Mouse (Mus musculus) layer of hippocampus, postnatal 25 days (tissue): ENCODE data around the gene Ccni. TPM values are rescaled to one million over a fixed set of nuclear protein-coding genes. Genes with fewer than 3 reads are reported as not detected.
A peak's percentile ranks its signal among the peaks of the same experiment; 100 is the strongest.

ENCODE experiments used
- DNase-seq, 2 experiments: peaks; one replicate each; pipeline ENCODE4 v3.0.0; 2022; ENCODE audit warnings: mixed read lengths in 2 of 2, low spot score in 1 of 2; ENCODE audit errors: extremely low spot score in 1 of 2
- total RNA-seq, 2 experiments: library from RNA; stranded (reverse); gene quantifications; 2 replicates each; pipeline ENCODE4 v1.2.3; 2021

The Ccni gene
- total RNA-seq, 2 experiments from 2014 or later: 271 to 283 TPM

DNA sequence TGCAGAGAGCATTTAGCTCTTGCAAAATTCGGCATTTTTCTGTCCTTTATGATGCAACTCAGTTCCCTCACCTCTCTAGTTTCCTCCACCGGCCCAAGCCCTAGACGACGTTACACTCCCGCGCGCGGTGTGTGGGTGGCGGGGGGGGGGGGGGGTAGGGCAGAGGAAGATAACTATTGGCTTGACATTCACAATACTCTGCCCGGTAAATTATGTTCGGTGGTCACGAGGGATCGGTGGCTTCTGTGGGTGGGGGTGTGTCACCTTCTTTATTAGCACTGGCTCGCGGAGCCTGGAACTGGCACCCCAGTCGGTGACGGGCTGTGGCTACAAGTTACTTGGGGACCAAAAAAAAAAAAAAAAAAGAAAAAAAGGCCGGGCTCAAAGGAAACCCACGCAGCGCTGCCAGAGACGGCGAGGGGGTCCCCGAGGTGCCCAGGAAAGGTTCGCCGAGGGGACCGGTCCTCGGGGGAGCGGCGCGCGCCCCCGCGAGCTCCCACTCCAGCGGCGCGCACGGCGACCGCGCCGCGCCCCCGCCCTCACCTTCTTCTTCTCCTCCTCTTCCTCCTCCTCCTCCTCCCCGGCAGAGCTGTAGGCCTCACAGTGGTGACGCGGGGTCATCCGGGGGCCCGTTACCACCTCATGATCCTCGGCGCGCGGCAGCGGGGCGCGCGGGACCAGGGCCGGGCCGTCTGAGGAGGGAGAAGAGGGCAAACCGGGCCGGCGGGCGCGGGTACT is 755 bp downstream of the Ccni start:
- DNase-seq: peak; percentile 34 to 49

DNA sequence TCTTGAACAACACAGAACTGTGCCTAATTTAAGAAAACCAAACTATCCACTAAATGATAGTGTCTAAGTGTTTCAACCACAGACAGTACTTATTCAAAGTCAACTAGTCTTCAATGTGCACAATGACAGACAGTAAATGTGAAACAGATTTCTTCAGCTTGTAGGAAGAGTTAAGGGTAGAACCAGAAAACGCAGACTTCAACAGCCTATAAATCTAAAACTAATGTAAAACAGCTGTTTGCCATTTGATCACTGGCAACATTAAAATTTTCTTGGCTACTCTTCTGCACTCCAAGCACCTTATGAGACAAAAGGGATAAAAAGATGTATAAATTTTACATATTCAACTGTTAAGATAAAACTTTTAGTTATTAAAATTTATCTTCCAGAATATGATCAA is 5.1 kb downstream of the Ccni start:
- DNase-seq: no peak

DNA sequence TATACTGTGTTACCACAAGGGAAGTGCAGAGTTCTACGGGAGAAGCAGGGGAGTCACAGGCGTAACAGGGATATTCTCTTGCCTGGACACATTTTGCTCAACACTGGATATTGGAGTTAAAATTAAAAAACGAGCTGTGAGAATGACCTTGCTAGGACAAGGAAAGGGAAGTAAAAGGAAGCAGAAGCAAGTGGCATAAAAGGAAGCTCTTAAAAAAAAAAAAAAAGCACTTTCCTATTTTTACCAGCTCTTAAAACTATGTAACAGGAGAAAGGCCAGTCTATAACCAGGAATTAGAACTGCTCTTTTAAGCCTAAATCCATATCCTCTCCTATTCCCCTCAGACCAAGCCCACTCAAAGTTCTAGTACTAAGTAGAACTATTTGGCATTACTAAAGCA is 8.1 kb downstream of the Ccni start:
- no peak for DNase-seq

DNA sequence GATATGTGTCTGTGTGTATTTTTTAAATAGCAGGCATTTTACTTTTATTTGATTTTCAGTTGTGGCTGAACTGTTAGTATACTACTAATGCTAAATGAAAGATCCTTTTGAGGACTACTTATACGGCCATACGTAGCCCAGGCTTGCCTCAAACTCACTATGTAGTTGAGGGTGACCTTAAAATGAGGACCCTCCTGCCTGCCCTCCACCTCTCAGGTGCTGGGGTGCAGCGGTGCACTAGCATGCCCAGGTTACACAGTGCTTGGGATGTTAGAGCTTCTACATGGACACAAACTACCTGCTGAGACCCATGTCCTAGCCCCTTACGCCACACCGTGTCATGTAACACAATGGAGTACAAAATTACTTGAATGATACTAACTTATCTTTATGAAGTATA is 15.9 kb downstream of the Ccni start:
- DNase-seq: no peak

DNA sequence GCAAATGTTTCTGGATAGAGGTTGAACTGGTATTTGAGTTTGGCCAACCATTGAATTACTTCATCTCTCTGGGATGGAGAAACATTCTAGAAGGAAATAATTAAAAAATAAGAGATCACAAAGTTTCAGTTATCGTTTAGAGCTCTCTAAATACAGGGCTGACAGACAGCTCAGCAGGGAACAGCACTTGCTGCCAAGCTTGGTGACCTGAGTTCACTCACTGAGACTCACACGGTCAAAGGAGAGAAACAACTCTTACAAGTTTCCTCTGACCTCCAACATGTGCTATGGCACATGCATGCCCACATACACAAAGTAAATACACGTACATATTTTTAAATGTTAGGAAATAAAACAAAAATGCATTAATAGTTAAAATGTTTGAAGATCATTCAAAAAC is 16.7 kb downstream of the Ccni start:
- no peak for DNase-seq

DNA sequence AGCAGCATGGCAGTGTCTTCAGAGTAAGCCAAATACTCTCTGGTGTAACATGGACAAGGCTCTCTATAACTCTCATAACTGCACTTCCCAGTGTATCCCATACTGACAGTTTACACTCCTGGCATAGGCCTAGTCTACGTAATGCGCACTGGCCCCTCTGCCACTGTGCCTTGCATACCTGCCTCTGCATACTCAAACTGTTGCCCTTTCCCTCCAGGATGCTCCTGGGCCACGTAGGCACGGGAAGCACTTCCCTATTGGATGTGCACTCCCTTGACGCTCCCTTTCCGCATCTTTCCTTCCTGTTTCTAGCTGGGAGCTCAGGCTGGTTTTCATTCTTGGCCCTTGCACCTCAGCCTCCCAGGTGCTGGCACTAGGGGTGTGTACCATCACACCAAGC is 21.7 kb downstream of the Ccni start:
- DNase-seq: no peak

DNA sequence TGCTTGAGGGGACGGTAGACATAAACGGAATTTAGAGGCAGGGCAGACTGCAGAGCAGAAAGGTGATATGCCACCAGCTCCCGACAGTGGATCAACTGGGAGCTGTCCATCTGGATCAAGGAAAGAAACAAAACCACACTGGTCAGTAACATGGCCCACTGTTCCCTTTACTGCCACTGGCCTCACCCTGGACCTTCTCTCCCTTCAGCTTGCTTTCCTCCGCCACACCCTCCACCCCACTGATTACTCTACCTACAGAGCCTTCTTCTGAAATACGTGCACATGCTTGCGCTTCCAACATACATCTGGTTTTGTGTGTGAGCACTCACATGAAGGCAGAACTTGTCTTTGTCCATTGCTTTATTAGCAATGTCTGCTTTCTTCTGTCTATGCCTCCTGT is 23.0 kb downstream of the Ccni start:
- no peak for DNase-seq

DNA sequence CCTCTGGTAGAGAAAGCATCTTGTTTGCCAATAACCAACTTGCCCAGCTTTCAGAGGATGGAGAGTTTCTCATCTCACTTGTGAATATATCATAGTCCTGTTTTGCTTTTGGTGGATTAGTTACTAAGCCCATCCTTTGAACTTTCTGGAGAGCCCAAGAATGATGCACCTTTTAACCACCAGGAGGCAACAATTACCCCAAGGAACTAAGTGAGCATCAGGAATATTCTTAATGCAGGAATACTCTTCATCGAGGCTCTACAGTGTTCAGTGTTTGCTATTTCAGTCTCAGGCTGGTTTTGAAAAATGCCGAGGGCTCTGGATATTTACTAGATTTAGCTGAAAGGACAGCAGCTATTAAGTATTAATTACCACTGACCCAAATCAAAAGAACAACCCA is 26.0 kb downstream of the Ccni start:
- DNase-seq: no peak

DNA sequence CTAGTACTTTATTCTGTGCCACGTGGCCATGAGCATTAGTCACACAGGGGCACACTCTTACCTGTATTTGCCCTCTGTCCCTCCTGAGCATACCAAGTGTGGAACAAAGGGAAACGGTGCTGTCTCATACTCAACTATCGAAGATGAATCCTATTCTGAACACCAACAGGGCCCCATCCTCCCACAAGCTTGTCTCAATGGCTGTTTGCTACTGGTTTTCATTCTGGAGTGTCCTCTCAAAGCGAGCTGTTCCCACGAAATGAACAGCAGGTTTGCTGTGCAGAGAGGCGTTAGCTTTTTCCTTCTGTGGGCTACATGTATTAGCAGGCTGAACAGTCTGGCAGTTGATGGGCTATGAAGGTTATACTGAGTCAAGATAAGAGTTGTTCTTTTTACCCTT is 27.7 kb downstream of the Ccni start:
- DNase-seq: no peak

DNA sequence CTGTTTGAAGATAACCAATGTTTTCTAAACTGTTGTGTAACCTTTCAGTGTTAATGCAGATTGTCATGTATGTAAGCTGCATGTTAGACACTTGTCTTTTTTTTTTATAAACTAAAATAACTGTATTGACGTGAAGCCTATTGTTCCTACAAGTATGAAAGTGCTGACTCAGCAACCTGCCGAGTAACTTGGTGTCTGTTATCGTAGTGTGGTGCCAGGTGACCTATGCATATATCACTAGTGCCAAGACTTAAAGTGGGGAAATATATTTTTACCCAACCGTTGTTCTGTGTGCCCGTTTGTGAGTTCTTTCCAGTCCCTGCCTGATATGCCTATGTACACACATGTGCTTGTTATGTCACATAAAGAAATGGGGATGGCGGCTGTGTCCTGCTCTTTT is 31.6 kb downstream of the Ccni start:
- DNase-seq: no peak

DNA sequence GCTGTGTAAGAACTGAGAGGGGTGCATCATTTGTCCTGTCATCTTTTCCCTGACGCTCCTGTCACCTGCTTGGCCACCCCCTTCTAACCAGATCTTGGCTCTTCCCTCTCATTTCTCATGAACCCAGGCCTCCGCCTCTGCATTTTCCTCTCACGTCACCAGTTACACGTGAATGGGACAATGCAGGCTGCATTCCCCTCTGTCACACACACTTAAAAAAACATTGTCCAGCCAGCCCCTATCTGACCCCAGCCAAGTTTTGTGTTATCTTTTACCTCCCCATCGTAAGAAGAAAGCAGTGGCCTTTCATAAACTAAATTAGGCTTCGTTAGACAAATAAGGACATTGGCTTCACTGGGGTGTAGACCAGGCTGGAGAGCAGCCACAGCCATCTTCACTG is 33.8 kb downstream of the Ccni start:
- DNase-seq: no peak

DNA sequence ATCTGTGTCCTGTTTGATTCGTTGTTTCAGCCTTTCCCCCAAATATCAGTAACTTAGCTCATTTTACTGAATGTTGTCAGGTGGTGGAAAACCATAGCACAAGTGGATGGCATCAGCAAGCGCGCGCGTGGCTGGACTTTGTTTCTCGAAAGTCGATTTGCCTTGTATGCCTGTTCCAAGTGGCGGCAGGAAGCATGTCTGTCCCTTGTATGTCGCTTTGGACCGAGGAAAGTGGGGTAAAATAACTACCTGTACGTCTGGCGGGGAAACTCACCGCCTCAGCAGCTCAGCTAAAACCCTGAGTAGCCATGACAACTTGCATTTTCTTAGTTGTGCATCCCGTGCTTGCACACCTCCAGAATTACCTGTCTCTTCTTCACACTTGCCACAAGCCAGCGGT is 34.9 kb downstream of the Ccni start:
- DNase-seq: no peak

DNA sequence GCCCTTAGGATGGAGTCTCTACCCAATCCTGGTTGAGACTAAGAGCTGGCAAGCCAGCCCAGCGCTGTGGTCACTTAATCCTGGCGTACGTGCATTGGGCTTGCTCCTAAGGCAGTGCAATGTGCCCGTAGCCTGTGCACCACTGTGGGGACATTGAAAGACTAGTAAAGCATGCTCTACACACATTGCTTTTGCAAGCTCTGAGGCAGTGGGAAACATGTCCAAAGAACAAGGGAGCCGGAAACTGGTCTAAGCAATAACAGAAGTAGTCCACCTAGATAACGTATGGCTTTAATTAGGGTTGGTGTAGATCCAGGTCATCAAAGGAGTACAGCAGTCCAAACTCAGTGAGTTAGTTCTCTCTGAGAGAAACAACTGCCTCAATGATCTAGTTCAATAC is 37.6 kb downstream of the Ccni start:
- DNase-seq: no peak

DNA sequence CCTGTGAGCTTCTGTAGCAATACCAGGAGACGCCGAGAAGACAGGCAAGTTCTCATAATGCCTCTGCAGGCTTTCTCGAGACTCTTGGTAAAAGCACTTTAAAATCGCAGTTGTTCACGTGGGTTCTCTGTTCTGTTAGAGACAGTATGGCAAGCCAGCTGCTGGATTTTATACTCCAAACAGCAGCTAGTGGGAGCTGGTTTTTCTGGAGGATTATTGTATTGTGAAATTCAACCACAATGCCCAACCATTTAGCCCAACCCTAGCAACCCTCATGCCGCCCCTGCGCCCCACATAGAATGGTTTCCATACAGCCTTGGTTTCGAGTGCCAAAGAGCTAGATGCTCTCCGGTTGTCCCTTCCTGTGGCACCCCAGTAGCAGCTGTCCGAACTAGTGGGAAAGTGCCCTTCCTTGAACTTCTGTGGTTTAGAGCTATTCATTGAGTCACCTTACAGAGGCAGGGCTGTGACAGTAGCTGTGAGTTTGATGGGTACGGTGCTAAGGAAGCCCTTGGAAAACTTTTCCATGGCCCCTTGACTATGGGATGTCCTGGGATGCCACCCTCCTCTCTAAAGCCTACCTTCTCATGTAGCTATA is 38.3 kb downstream of the Ccni start:
- no peak for DNase-seq

DNA sequence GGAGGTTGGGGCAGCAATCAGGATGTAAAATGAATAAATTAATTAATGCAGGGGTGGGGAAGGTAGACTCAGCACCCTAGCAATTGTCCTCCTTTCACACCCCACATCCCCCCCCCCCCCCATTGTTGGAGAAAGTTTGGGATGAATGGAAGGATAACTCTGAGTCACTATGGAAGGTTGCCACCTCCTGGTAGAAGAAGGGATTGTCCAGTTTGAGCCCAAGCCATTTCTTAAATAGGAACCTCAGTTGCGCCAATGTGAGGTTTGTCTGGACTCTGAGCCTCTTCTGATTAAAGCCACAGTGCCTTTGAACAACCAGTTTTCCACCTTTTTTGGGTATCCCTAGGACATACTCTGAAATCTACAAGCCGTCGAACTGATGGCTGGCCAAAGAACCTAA is 42.8 kb downstream of the Ccni start:
- DNase-seq: peak in 1 of 2 experiments; percentile 64

DNA sequence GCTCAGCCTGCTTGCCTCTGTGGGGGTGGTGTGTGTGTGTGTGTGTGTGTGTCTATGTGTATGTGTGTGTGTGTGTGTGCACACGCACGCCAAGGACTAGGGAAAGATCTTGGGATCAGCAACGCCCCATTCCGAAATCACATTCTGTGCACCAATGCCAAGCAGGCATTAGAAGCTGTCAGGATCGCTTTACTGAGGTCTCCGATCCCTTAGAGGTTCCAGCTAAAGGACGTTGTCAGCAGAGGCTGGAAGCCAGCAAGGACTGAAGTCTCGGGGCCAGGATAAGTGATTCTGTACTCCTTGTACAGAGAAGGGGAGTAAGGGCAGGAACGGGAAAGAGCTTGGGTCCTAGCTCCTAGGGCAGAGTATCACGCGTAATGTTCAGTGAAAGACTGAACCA is 51.9 kb downstream of the Ccni start:
- DNase-seq: no peak

DNA sequence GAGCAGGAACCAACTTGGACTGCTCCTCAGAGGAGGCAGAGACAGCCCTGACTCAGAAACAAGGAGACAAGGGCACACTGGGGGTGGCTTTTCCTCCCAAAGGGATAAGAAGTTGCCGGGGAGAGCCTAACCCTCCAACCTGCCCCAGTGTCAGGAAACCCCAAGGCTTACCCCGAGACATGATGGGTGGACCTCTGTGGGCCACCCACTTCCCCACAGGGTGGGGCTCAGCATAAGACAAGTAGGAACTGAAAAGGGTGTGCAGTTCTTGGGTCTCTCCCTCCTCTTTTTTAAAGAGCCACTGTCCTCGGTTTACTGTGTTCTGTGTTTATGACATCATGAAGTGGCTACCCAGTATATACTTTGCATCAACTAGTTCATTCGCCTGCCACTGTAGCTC is 53.8 kb downstream of the Ccni start:
- no peak for DNase-seq

DNA sequence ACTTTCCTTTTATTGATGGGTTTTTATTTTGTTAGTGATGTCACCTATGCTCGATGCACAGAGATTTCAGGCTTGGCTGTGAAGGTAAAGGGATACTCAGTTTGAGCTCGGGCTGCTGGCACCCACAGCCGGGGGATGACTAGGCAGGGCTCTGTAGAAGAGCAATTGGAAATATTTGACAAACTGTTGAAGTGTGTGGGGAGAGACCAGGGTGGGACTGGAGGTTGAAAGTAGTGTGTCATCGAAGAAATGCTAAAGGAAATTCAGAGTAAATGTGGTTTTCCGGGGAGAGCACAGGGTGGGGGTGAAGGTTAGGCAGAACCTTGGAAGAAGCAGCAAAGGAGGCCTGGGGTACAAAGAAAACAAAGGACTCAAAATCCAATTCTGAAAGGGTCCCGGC is 54.3 kb downstream of the Ccni start:
- DNase-seq: no peak

DNA sequence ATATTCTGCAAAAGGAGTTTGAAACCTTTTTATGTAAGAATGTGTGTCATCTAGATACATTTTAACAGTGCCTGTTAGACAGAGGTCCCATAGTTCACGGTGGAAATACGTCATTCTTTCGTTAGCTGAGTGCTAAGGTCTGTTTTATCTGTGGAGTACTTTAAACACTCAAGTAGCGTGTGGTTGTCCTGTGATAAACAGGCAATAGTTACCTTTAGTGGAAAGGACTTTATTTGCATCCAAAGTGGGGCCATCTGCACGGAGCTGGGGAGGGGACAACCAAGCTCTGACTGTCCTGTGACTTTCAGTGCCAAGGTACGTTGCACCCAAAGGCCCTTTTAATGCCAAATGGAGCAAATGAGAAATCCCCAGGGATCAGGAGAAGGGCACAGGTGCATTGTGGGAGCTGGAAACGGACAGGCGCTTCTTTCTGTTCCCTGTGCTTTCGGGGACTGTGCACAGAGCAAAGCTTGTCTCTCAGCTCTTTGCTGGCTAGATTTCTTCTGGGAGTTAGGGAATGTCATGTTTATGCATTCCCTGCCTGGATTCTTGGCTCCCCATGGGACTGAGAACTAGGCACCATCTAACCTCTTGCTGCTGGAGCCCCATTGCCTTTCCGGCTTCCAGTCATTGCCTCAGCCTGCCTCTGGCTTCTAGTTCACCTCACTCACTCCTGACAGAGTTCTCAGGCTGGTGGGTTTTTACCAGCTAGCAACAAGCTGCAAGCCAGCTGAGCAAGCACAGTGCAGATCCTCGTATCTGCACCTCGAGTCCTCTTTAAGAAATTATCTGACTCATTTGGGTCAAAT is 56.1 kb downstream of the Ccni start:
- no peak for DNase-seq

DNA sequence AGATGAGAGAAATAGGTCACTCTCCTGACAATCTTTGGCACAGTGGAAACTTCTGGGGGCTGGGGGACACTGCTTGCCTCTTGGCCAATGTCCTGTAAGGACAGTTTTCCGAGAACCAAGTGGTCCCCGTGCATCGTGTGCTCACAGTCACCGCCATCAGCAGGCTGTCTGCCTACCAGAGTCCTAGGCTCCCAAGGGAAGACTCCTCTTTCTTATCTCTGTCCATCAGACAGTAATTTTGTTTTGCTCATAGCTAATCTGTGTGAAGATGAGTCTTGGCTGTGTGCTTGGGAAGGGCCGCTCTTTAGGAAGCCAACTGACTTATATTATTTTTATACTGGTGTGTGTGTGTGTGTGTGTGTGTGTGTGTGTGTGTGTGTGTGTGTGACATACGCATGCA is 60.8 kb downstream of the Ccni start:
- DNase-seq: no peak

DNA sequence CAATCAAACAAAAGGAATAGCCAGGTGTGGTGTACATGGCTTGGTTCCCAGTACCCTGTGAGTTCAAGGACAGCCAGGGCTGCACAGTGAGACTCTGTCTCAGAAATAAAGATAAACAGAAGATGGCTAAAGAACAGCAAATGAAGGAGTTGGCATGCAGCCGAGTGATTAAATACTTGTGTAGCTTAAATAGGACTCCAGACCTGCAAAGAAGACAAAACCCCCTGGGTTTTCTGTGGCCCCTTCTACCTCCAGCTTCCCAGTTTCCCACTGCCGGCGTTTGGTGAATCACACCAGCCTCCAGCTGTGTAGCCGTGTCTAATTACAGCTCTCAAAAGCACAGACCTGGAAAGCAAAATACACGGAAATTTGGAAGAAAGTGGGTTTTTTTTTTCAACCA is 61.4 kb downstream of the Ccni start:
- DNase-seq: no peak
